Mouse (Mus musculus) cerebellum, adult 18-20 months (tissue): ENCODE measurements around the gene Tbc1d21.

Source experiments
- DNase-seq, 2 experiments: peaks; one replicate each; pipeline ENCODE4 v3.0.0; 2021

Gene Tbc1d21

GRCm38 (mm10) chr9:58370355-58370754 lies at the start of gene Tbc1d21:
TSS of gene Tbc1d21 (minus strand) at chr9:58370455.
- no peak for DNase-seq

DNA sequence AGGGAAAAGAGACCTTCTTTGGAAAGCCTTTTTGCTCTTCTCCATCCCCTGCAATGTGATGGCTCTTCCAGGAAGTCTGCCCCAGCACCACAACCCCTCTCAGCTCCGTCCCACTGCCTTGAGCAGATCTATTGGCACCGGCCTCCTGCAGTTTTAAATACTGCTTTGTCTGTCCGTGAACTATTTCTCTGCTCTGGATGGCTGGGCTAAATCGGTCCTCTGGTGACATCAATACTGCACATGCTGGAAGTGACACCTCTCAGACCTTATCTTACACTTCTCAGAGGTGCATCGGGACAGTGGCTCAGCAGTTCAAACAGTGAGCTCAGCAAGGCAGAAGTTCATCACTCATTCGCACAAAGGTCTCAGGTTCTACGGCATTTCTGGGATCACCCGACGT lies 41.3 kb upstream of the Tbc1d21 start:
- DNase-seq = no peak

DNA sequence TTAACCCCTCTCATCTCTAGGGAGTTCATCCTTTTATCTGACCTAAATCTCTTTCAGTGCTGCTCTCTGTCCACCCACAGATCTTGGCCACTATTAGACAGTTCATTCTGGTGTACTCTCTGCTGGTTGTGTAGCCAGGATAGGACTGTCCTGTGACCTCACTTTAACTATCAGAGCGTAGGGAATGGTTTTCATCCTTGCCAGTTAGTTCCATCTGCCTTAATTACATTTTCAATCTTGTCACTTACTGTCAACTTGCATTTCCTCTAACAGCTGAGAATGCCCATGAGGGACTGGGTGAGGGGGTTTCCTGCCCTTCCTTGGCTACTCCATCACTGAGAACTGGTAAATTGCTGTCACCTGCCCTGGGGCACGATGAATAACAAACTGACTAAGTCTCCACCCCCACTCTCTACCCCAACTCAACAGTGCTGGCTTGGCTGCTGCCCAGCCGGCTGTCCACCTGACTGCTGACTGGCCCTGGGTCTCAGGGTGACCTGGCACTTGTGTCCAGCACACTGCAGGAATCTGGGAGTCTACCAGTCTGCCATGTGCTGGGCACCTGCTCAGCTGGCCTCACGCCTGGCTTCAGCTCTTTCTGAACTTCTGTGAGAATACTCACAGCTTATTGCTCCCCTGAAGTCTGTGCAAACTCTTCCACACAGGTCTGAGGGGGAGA lies 39.9 kb upstream of the Tbc1d21 start:
- peak; percentile 87 to 88 for DNase-seq

GRCm38 (mm10) chr9:58409247-58409646 lies 39.0 kb upstream of the Tbc1d21 start:
- DNase-seq = peak; percentile 32 to 34

DNA sequence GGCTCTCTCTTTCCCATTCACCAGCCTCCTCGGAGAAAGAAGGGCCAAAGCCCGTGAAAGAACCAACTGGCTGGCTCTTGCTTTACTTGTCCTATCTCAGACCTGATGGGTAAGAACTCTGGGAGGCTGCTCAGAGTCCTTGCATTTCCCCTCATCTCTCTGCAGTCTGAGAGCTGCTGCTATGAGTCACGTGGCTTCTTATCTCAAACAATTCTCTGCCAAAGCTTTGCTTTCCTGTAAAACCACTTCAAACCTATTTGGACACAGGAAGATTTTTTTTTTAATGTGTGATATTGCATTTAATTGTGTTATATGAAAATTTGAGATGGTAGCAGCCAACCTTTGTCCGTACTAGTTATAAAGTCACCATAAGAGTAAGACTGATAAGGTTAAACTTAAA lies 34.2 kb upstream of the Tbc1d21 start:
- no peak for DNase-seq

DNA sequence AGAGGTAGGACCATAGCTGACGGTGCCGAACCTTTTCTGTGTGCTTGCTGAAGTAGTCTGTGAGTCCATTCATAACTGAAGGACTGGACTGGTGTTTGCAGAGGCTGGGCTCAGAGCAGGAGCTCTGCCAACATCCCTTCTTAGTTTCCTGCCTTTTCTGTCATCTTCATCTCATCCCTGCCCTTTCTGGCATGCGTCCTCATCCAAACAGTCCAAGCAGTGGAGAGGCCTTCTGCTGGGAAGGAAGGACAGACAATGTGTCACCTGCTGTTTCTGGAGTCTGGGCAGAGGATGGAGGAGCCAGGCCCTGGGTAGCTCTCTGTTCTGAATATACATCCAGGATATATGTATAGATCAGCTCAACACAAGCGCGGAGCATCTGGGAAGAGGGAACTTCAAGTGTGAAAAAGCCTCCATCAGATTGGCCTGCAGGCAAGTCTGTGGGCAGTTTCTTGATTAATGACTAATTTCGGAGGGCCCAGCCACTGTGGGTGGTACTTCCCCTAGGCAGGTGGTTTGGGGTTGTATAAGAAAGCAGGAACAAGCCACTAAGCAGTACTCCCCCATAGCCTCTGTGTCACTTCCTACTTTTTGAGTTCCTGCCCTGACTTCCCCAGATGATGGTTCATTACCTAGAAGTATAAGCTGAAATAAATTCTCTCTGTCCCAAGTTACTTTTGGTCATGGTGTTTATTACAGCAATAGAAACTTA lies 31.3 kb upstream of the Tbc1d21 start:
- DNase-seq = peak; percentile 68 to 76

DNA sequence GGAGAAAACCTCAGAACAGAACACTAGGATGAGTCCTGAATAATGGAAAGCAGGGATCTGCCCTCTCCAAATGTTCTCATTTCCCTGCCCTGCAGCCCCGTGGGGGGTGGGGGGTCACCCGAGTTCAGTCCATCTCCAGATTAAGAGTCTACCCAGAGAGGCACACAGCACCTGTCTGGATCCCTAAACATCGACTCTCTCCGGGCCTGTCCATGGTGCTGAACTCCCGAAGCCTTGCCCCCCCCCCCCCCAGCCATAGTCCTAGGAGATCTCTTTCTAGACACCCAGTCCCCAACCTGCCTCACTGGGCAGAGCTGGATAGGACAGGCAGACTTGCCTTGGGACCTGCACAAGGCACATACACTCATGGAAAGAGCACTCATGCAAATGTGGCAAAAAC lies 29.4 kb upstream of the Tbc1d21 start:
- no peak for DNase-seq

DNA sequence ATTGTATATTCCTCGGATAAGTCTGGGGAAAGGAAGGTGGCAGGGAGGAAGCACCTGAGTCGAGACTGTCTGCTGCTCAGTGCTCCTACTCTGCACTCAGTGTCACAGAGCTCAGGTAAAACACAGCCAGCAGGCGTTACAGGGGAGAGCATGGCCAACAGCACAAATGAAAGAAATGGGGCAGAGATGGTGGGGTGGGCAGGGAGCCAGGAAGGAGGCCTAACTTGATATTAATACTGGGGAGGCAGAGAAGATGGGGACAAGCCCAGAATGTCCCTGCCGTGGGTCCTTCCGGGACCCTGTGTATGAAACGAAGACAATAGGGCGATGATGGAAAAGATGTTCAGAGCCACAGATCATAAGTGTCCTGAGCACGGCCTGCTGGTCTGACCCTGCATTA lies 24.4 kb upstream of the Tbc1d21 start:
- DNase-seq = peak; percentile 19 to 32

GRCm38 (mm10) chr9:58393875-58394274 lies 23.6 kb upstream of the Tbc1d21 start:
- DNase-seq = peak; percentile 78 to 85

DNA sequence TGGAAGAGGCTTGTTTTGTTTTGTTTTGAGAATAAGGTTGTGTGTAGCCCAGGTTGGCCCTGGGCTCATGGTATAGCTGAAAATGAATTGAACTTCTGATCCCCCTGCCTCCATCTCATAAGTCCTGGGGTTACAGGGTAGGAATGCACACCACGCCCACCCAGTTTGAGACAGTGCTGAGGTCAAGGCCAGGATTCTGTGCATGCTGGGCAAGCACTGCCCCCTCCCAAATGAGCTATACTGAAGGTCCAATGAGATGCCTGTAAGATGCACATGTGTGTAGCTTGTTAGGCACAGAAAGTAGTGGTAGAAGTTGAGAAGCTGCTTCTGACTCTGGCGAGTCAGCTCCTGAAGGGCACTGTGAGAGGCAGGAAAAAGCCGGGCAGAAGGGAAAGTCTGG lies 18.1 kb upstream of the Tbc1d21 start:
- DNase-seq = no peak

DNA sequence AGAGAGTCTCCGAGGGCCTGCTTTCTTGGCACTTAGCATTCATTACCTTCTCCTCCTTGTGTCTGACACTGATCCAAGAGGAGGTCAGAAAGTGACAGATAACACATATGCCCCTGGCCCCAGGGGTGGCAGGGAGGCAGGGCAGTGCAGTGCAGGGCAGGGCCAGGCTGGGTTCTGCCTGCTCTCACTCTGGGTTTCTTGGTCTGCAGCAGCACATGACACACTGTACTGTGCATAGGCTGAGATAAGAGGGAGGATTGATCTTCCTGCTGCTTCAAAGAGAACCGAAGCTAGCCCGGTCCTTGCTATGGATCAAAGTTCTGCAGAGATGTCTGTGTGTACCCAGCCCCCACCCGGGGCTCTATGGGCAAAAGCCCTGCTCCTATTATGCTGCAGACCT lies 8.6 kb upstream of the Tbc1d21 start:
- no peak for DNase-seq

DNA sequence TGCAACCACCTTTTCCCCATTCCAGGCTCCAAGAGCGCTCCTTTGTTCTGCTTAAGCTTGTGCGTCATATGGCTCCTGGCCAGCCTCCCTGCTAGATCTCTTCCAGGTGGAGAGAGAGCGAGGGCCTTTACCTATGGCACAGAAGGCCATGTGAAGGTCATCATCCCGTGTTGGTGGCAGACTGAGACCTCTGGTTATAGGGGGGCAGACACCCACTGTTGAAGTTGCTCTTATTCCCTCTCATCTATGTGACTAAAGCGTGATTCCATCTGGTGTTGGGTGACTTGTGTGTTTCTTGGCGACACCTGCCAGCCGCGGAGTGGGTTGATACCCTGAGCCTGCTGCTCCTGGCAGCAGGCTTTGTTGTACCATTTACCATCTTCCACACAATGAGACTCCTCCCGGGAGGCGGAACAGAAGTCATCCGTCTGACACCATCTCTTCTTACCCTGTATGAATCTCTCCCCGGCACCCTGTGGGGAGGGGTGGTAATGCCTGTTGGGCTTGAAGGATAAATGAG lies 3.7 kb upstream of the Tbc1d21 start:
- DNase-seq = peak; percentile 47 to 54

DNA sequence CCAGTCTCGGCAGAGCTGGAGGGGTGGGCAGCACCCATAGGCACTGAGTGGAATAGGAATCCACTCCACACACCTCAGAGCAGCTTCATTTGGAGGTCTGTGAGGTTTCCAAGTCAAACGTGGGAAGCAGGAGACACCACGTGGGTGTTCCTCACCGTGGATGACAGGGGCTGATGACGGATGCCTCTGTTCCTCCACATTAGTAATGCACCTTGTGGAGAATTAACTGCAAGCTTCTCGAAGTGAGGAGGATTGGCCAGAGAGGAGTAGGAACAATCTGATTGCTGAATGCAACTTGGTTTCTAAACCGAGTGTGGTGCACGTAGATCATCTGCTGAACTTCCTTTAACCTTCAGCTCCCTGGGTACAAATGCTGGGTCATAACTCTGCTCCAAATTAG lies 1.7 kb upstream of the Tbc1d21 start:
- DNase-seq = no peak

DNA sequence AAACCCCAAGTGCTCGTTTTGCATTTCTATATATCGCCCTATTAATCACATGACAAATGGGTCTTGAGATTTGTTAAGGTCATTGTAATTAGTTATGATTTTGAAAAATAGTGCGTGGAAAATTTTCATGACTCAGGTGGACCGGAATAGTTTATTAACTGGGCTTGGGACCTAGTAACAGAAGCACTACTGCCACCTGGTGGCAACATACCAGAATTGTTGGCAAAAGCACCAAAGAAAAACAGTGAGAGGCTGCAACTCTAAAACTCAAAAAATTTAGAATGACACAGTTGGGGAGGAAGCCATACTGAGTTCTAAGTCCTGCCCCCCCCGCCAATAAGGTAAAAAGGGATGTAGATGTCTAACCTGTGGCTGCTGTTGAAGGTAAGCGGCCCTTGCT lies 611 bp downstream of the Tbc1d21 start:
- DNase-seq = peak; percentile 33 to 54

DNA sequence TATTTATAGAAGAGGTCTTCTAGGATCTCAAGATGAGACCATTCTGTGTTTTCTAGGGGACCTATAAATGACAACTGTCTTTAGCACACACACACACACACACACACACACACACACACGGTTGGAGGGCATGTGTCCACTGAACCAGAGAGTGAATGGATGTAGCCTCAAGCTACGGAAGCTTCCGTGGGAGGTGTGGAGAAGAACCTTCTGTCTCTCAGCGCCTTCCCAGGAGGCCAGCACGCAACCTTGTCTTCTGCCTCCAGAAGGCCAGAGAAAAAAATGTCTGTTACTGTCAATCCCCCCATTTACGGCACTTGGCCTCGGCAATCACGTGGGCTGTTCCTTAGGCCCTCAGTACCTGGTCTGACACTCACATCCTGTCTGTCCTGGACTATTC lies 5.9 kb downstream of the Tbc1d21 start:
- DNase-seq = no peak

GRCm38 (mm10) chr9:58361956-58362355 lies 8.3 kb downstream of the Tbc1d21 start:
- DNase-seq = no peak

- no peak for DNase-seq
These were observed 8.9 kb downstream of the Tbc1d21 start for GRCm38 (mm10) chr9:58361373-58361772.

GRCm38 (mm10) chr9:58355262-58356050 lies 14.8 kb downstream of the Tbc1d21 start:
- DNase-seq = no peak

- DNase-seq = no peak
These were observed 15.6 kb downstream of the Tbc1d21 start for GRCm38 (mm10) chr9:58354701-58355100.

- DNase-seq = no peak
These were observed 17.0 kb downstream of the Tbc1d21 start for GRCm38 (mm10) chr9:58353224-58353623.

DNA sequence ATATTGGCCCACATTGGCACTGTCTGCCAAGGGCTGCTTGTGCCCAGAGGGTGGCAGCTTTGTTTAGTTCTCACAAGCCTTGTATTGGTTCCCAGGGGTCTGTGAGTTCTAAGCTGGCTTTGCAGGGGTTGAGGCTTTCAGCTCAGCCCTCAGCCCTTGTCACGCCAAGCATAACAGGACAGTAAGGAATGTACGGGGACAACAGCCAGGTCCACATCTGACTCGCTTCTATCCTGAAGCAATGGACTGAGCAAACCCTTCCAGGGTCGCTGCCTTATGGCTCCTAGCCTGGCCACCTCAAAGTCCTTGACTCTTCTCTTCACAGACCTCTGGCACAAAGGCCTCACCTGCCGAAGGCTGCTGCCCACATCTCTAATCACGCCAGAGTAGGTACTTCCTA lies 22.5 kb downstream of the Tbc1d21 start:
- DNase-seq = no peak

DNA sequence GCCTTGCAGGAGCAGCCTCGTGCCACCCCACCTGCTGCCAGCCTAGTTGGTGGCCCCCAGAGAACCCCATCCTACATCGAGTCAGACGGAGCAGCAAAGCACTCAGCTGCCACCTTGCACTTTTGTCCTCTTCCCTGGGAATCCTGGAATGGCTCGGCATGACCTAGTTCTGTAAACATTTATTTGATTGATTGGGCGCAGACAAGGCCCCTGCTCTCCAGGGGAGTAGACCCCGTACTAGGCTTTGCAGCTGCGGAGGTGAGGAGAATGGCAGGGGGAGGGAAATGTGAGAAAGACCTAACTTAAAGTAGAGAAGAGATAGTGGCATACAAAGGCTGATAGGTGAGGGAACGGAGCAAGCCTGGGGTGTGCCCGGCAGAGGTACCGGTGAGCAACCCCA lies 23.8 kb downstream of the Tbc1d21 start:
- DNase-seq = no peak

DNA sequence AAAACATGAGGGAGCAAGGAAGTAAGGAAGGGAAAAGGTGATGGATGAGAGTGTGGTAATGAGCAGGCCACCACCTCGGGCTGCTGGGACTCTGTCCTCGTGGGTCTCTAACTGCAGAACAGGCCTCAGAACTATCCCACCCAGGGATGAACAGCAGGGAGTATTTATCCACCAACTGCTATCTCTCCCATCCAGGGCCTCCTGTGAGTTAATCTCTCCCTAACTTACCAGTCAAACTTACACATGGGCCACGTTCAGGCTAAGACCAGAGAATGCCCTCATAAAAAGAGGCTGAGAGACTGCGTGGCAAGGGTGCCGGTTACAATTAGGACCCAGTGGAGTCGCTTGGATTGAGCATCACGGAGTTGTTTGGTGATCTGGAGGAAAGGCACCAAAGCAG lies 24.3 kb downstream of the Tbc1d21 start:
- no peak for DNase-seq

DNA sequence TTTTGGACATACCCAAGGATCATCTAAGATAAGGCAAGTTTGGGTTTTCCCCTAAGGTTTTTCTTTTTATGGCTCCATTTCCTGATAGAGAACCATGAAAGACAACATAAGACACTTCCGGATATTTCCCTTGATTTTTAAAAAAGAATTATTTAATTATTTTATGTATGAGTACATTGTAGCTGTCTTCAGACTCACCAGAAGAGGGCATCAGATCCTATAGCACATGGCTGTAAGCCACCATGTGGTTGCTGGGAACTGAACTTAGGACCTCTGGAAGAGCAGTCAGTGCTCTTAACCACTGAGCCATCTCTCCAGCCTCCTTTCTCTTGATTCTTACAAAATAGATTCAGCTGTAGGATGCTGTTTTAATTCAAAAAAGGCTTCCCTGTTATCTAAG lies 28.5 kb downstream of the Tbc1d21 start:
- no peak for DNase-seq
